Mouse (Mus musculus): Measurements from ENCODE around the gene Gad2. TPM values are rescaled to one million over a fixed set of nuclear protein-coding genes. Genes with fewer than 3 reads are reported as not detected.

Gad2 gene
- polyA plus RNA-seq, 2 experiments from 2014 or later: not detected

- ATAC-seq: no peak
These were observed 26.4 kb downstream of the Gad2 start for GRCm38 (mm10) chr2:22648394-22648793.

GRCm38 (mm10) chr2:22651826-22652225, 29.8 kb downstream of the Gad2 start:
- no peak for ATAC-seq

GRCm38 (mm10) chr2:22663731-22664130, 41.7 kb downstream of the Gad2 start:
- no peak for ATAC-seq

- no peak for ATAC-seq
These were observed 48.4 kb downstream of the Gad2 start for GRCm38 (mm10) chr2:22670415-22670814.

- no peak for ATAC-seq
These were observed 49.3 kb downstream of the Gad2 start for GRCm38 (mm10) chr2:22671348-22671747.

- ATAC-seq: no peak
These were observed 55.1 kb downstream of the Gad2 start for GRCm38 (mm10) chr2:22677066-22677465.

- ATAC-seq: peak; percentile 26
These were observed 57.9 kb downstream of the Gad2 start for GRCm38 (mm10) chr2:22679944-22680343.

GRCm38 (mm10) chr2:22689969-22690368, 68.0 kb downstream of the Gad2 start:
- ATAC-seq: peak; percentile 37

GRCm38 (mm10) chr2:22704780-22705727, 83.0 kb downstream of the Gad2 start:
- ATAC-seq: no peak

GRCm38 (mm10) chr2:22706233-22706632, 84.2 kb downstream of the Gad2 start:
- ATAC-seq: no peak

GRCm38 (mm10) chr2:22721522-22722470, 99.8 kb downstream of the Gad2 start:
- peak; percentile 98 for ATAC-seq

GRCm38 (mm10) chr2:22723927-22724534, 102.0 kb downstream of the Gad2 start:
- ATAC-seq: no peak

GRCm38 (mm10) chr2:22727113-22727512, 105.1 kb downstream of the Gad2 start:
- no peak for ATAC-seq

GRCm38 (mm10) chr2:22736134-22736533, 114.1 kb downstream of the Gad2 start:
- no peak for ATAC-seq

- no peak for ATAC-seq
These were observed 117.4 kb downstream of the Gad2 start for GRCm38 (mm10) chr2:22739369-22739768.

GRCm38 (mm10) chr2:22740441-22740840, 118.4 kb downstream of the Gad2 start:
- no peak for ATAC-seq

GRCm38 (mm10) chr2:22741222-22741621, 119.2 kb downstream of the Gad2 start:
- no peak for ATAC-seq

Other genes with a start within 250 kb of the Gad2 start
- gene Apbb1ip, start 151.9 kb downstream of the Gad2 start, polyA plus RNA-seq (2017; shearing (Covaris generic)): 100 to 1,000 TPM in 1 of 2 experiments, 10 to 100 TPM in 1; 91.3 to 105 TPM

All from CD4-positive, CD25-positive, alpha-beta regulatory T cell, adult 4 months (primary cell).